Mouse (Mus musculus) retina, adult 2 months (tissue): ENCODE data around the gene Atp2c2.

ENCODE experiments used
- DNase-seq: peaks from one replicate; pipeline ENCODE4 v3.0.0-alpha.2; 2012; ENCODE audit warnings: low read depth, low spot score

The Atp2c2 gene

GRCm38 (mm10) chr8:119702965-119703364, 3.2 kb downstream of the Atp2c2 start:
- no peak for DNase-seq

- DNase-seq: no peak
These were observed 7.3 kb downstream of the Atp2c2 start for GRCm38 (mm10) chr8:119707146-119707545.

GRCm38 (mm10) chr8:119708471-119708870, 8.7 kb downstream of the Atp2c2 start:
- no peak for DNase-seq

- DNase-seq: no peak
These were observed 9.3 kb downstream of the Atp2c2 start for GRCm38 (mm10) chr8:119708878-119709702.

- no peak for DNase-seq
These were observed 9.9 kb downstream of the Atp2c2 start for GRCm38 (mm10) chr8:119709703-119710093.

- no peak for DNase-seq
These were observed 12.4 kb downstream of the Atp2c2 start for GRCm38 (mm10) chr8:119712226-119712625.

- no peak for DNase-seq
These were observed 13.6 kb downstream of the Atp2c2 start for GRCm38 (mm10) chr8:119713421-119713820.

GRCm38 (mm10) chr8:119715221-119715620, 15.4 kb downstream of the Atp2c2 start:
- no peak for DNase-seq

GRCm38 (mm10) chr8:119716730-119717299, 17.0 kb downstream of the Atp2c2 start:
- no peak for DNase-seq

GRCm38 (mm10) chr8:119717765-119718164, 18.0 kb downstream of the Atp2c2 start:
- peak; percentile 23 for DNase-seq

GRCm38 (mm10) chr8:119719011-119719501, 19.2 kb downstream of the Atp2c2 start:
- no peak for DNase-seq

- DNase-seq: no peak
These were observed 22.5 kb downstream of the Atp2c2 start for GRCm38 (mm10) chr8:119722348-119722747.

GRCm38 (mm10) chr8:119723676-119724075, 23.9 kb downstream of the Atp2c2 start:
- no peak for DNase-seq

GRCm38 (mm10) chr8:119724596-119724995, 24.8 kb downstream of the Atp2c2 start:
- DNase-seq: no peak

GRCm38 (mm10) chr8:119727093-119727492, 27.3 kb downstream of the Atp2c2 start:
- no peak for DNase-seq

GRCm38 (mm10) chr8:119728351-119728895, 28.6 kb downstream of the Atp2c2 start:
- DNase-seq: no peak

- no peak for DNase-seq
These were observed 32.3 kb downstream of the Atp2c2 start for GRCm38 (mm10) chr8:119732072-119732471.

GRCm38 (mm10) chr8:119736348-119736917, 36.6 kb downstream of the Atp2c2 start:
- no peak for DNase-seq

- DNase-seq: no peak
These were observed 37.5 kb downstream of the Atp2c2 start for GRCm38 (mm10) chr8:119737093-119737900.

- no peak for DNase-seq
These were observed 38.5 kb downstream of the Atp2c2 start for GRCm38 (mm10) chr8:119738129-119738907.

GRCm38 (mm10) chr8:119740634-119741033, 40.8 kb downstream of the Atp2c2 start:
- DNase-seq: no peak
